Mouse (Mus musculus): ENCODE results near the gene Pou2f3. TPM values are rescaled to one million over a fixed set of nuclear protein-coding genes. Genes with fewer than 3 reads are reported as not detected.

Gene Pou2f3
- polyA plus RNA-seq, 2 experiments = not detected

- Histone ChIP-seq H3K27ac (no peak overlapping the region), H3K36me3 (replicated peaks; ENCODE audit: control insufficient read depth, insufficient read depth, low read depth) (no peaks in the 10 kb centered on the region), H3K9me3 (ENCODE audit: control insufficient read depth, low read length) (no peaks in the 10 kb centered on the region), H3K4me2 (ENCODE audit: low read depth) (no peak overlapping the region), H3K9ac (replicated peaks) (no peak overlapping the region), H3K4me3 (ENCODE audit: insufficient read depth in 1 of 2, low read depth in 2 of 2, low read length in 2 of 2) (no peak overlapping the region), H3K27me3 (ENCODE audit: control insufficient read depth, insufficient read depth, low read length) (peaks cover 39% of the 10 kb centered on the region), H3K4me1 (replicated peaks; ENCODE audit: control insufficient read depth in 2 of 2, insufficient read depth in 2 of 2, low read length in 1 of 2) (peaks cover 7 to 15% of the 10 kb centered on the region in 2 experiments)
- TF ChIP-seq CTCF (IDR thresholded peaks at IDR 0.05; ENCODE audit: low read depth) (no peak), EP300 (IDR thresholded peaks at IDR 0.05; ENCODE audit: low read depth) (no peak)
- no peak for DNase-seq (ENCODE audit: low read depth in 3 of 3, low spot score in 3 of 3)
- 61% methylated on average over 8 of the region's 8 CpGs for WGBS (ENCODE audit: insufficient replicate concordance)
- no peak for ATAC-seq (ENCODE audit: insufficient read depth)
Measured at GRCm38 (mm10) chr9:43110286-43110980, 99.7 kb downstream of the Pou2f3 start.

- H3K4me1 ChIP-seq (replicated peaks; ENCODE audit: control insufficient read depth in 2 of 2, insufficient read depth in 2 of 2, low read length in 1 of 2) = peaks cover 0 to 6% of the 10 kb centered on the region in 2 experiments; a peak in 1 of 4 replicates
- peaks cover 30% of the 10 kb centered on the region for H3K27me3 ChIP-seq (ENCODE audit: control insufficient read depth, insufficient read depth, low read length)
- WGBS (ENCODE audit: insufficient replicate concordance) = 62% methylated on average over 7 of the region's 7 CpGs
- no peak overlapping the region for H3K9ac ChIP-seq (replicated peaks)
- no peaks in the 10 kb centered on the region for H3K9me3 ChIP-seq (ENCODE audit: control insufficient read depth, low read length)
- no peak overlapping the region for H3K4me2 ChIP-seq (ENCODE audit: low read depth)
- H3K27ac ChIP-seq = no peak overlapping the region
- no peaks in the 10 kb centered on the region for H3K36me3 ChIP-seq (replicated peaks; ENCODE audit: control insufficient read depth, insufficient read depth, low read depth)
- no peak for DNase-seq (ENCODE audit: low read depth in 3 of 3, low spot score in 3 of 3)
- no peak for TF ChIP-seq CTCF (IDR thresholded peaks at IDR 0.05; ENCODE audit: low read depth)
- no peak for TF ChIP-seq EP300 (IDR thresholded peaks at IDR 0.05; ENCODE audit: low read depth)
- no peak overlapping the region for H3K4me3 ChIP-seq (ENCODE audit: insufficient read depth in 1 of 2, low read depth in 2 of 2, low read length in 2 of 2)
- no peak for ATAC-seq (ENCODE audit: insufficient read depth)
Measured at GRCm38 (mm10) chr9:43109125-43109524, 101.0 kb downstream of the Pou2f3 start.

- Histone ChIP-seq H3K9me3 (ENCODE audit: control insufficient read depth, low read length) (no peaks in the 10 kb centered on the region), H3K4me2 (ENCODE audit: low read depth) (no peak overlapping the region), H3K36me3 (replicated peaks; ENCODE audit: control insufficient read depth, insufficient read depth, low read depth) (no peaks in the 10 kb centered on the region), H3K27ac (no peak overlapping the region), H3K27me3 (ENCODE audit: control insufficient read depth, insufficient read depth, low read length) (peaks cover 30% of the 10 kb centered on the region), H3K9ac (replicated peaks) (no peak overlapping the region), H3K4me3 (ENCODE audit: insufficient read depth in 1 of 2, low read depth in 2 of 2, low read length in 2 of 2) (no peak overlapping the region), H3K4me1 (replicated peaks; ENCODE audit: control insufficient read depth in 2 of 2, insufficient read depth in 2 of 2, low read length in 1 of 2) (peaks cover 3 to 6% of the 10 kb centered on the region in 2 experiments; a peak in 3 of 4 replicates)
- 60% methylated on average over 3 of the region's 3 CpGs for WGBS (ENCODE audit: insufficient replicate concordance)
- no peak for ATAC-seq (ENCODE audit: insufficient read depth)
- TF ChIP-seq CTCF (IDR thresholded peaks at IDR 0.05; ENCODE audit: low read depth) (no peak), EP300 (IDR thresholded peaks at IDR 0.05; ENCODE audit: low read depth) (no peak)
- no peak for DNase-seq (ENCODE audit: low read depth in 3 of 3, low spot score in 3 of 3)
Measured at GRCm38 (mm10) chr9:43108721-43109120, 101.4 kb downstream of the Pou2f3 start.

DNA sequence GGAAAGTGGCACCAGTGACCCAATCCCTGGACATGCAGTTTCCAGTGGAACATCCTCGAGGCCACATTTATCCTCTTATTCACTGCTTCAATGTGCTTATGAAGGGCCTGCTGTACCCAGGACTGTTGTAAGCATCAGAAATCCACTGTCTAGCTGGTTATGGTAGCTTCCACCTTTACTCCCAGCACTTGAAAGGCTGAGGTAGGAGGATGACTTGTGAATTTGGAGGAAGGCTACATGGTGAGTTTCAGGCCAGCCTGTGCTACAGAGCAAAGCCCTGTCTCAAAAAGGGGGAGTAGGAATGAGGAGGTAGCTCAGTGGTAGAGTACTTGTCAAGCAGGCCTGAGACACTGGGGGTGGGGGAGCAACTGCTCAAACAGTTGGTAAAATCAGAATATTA lies 102.1 kb downstream of the Pou2f3 start:
- Histone ChIP-seq H3K4me1 (replicated peaks; ENCODE audit: control insufficient read depth in 2 of 2, insufficient read depth in 2 of 2, low read length in 1 of 2) (peaks cover 6 to 11% of the 10 kb centered on the region in 2 experiments), H3K9ac (replicated peaks) (no peak overlapping the region), H3K9me3 (ENCODE audit: control insufficient read depth, low read length) (no peaks in the 10 kb centered on the region), H3K27ac (no peak overlapping the region), H3K27me3 (ENCODE audit: control insufficient read depth, insufficient read depth, low read length) (peaks cover 25% of the 10 kb centered on the region), H3K4me3 (ENCODE audit: insufficient read depth in 1 of 2, low read depth in 2 of 2, low read length in 2 of 2) (no peak overlapping the region), H3K4me2 (ENCODE audit: low read depth) (no peak overlapping the region), H3K36me3 (replicated peaks; ENCODE audit: control insufficient read depth, insufficient read depth, low read depth) (no peaks in the 10 kb centered on the region)
- TF ChIP-seq CTCF (IDR thresholded peaks at IDR 0.05; ENCODE audit: low read depth) (no peak), EP300 (IDR thresholded peaks at IDR 0.05; ENCODE audit: low read depth) (no peak)
- 60% methylated on average over 1 of the region's 1 CpGs for WGBS (ENCODE audit: insufficient replicate concordance)
- DNase-seq (ENCODE audit: low read depth in 3 of 3, low spot score in 3 of 3) (no peak), ATAC-seq (ENCODE audit: insufficient read depth) (no peak)

GRCm38 (mm10) chr9:43107555-43107954 lies 102.6 kb downstream of the Pou2f3 start:
- ATAC-seq (ENCODE audit: insufficient read depth) (no peak), DNase-seq (ENCODE audit: low read depth in 3 of 3, low spot score in 3 of 3) (no peak)
- TF ChIP-seq CTCF (IDR thresholded peaks at IDR 0.05; ENCODE audit: low read depth) = no peak
- no peak for TF ChIP-seq EP300 (IDR thresholded peaks at IDR 0.05; ENCODE audit: low read depth)
- Histone ChIP-seq H3K4me1 (replicated peaks; ENCODE audit: control insufficient read depth in 2 of 2, insufficient read depth in 2 of 2, low read length in 1 of 2) (peaks cover 12 to 15% of the 10 kb centered on the region in 2 experiments), H3K9me3 (ENCODE audit: control insufficient read depth, low read length) (no peaks in the 10 kb centered on the region), H3K4me2 (ENCODE audit: low read depth) (no peak overlapping the region), H3K27me3 (ENCODE audit: control insufficient read depth, insufficient read depth, low read length) (peaks cover 23% of the 10 kb centered on the region), H3K27ac (no peak overlapping the region), H3K9ac (replicated peaks) (no peak overlapping the region), H3K36me3 (replicated peaks; ENCODE audit: control insufficient read depth, insufficient read depth, low read depth) (no peaks in the 10 kb centered on the region), H3K4me3 (ENCODE audit: insufficient read depth in 1 of 2, low read depth in 2 of 2, low read length in 2 of 2) (no peak overlapping the region)
- 47% methylated on average over 5 of the region's 5 CpGs for WGBS (ENCODE audit: insufficient replicate concordance)

All from liver, embryonic 14.5 days (tissue).